ENCODE assay signal across 12 mouse cellular contexts in the genomic region with DNA sequence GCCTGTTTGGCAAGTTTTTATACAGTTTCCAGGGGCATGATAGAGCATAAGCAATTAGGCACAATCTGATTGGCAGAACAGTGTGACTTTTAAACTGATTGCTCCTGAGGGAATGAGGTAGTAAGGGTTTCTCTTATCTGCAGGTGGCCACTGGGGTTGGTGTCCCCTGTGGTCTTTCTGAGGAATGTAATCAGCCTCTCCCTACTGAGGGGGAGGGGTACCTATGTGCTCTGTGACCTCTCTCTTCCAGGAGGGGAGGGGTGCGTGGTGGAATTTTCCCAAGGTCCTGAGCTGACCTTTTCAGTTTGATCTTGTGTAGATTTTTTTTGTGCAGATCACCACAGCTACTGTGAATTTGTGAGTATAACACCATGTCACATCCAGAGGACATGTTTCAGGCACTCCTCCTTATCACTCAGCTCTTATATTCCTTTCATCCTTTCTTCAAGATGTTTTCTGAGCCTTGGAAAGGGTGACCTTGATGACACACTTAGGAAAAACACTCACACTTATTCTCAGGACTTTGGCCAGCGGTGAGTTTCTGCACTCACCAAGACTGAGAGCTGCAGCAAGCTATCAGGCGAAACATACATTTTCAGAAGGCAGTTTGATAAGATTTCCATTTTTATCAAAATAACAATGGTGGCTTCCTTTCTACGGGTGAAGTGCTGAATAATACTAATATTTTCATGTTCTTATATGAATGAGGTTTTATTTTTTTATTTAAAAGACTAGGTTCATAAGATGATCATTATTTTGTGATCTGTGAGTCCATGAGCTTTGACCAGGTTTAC.
"Had no signal": no experiment of that assay in that cellular context is flagged by ENCODE, and none has a peak within 500 bp of the region (broad histone marks: within the 10 kb centered on the region; RNA-seq: fewer than 3 reads in every experiment).

No protein-coding gene starts in this region.

- H3K9ac ChIP-seq: limb, embryonic 12.5 days; liver, embryonic 13.5 days; neural tube, embryonic 12.5 days had no signal

- DNase-seq: kidney, postnatal 36 days; layer of hippocampus, adult 9-11 months; layer of hippocampus, postnatal 36 days; liver; liver, embryonic 13.5 days; lung, adult 18-20 months; midbrain, embryonic 14.5 days; thymus, postnatal 4 days had no signal

- H3K4me3 ChIP-seq: limb, embryonic 12.5 days; liver, embryonic 13.5 days; neural tube, embryonic 12.5 days had no signal

- H3K9me3 ChIP-seq: limb, embryonic 12.5 days; liver, embryonic 13.5 days; neural tube, embryonic 12.5 days had no signal

- H3K27me3 ChIP-seq: limb, embryonic 12.5 days; liver, embryonic 13.5 days; neural tube, embryonic 12.5 days had no signal

- H3K27ac ChIP-seq: kidney, postnatal 0 days; limb, embryonic 12.5 days; liver, embryonic 13.5 days; neural tube, embryonic 12.5 days; stomach, postnatal 0 days had no signal

- H3K4me1 ChIP-seq: liver, embryonic 13.5 days; neural tube, embryonic 12.5 days had no signal

- H3K36me3 ChIP-seq: limb, embryonic 12.5 days; liver, embryonic 13.5 days; neural tube, embryonic 12.5 days had no signal

- H3K4me2 ChIP-seq: limb, embryonic 12.5 days; liver, embryonic 13.5 days; neural tube, embryonic 12.5 days had no signal
